Mouse (Mus musculus): Measurements from ENCODE around the gene Ergic3.

- TF ChIP-seq GATA1 (IDR thresholded peaks at IDR 0.05; ENCODE audit: low read length) (no peak), TAL1 (IDR thresholded peaks at IDR 0.05; ENCODE audit: low read length) (no peak)
Measured at GRCm38 (mm10) chr2:155974087-155974731, 33.6 kb upstream of the Ergic3 start.
